Mouse (Mus musculus) olfactory bulb, adult 2 months (tissue): Measurements from ENCODE around the gene Ccr7. TPM values are rescaled to one million over a fixed set of nuclear protein-coding genes. Genes with fewer than 3 reads are reported as not detected.

Experiments used
- H3K27ac ChIP-seq: fragments of 200-500 bp; 2 replicates; pipeline ENCODE4 v1.5.1; 2012; ENCODE audit warnings: low read depth, low read length; ENCODE audit not compliant: insufficient read depth
- H3K4me1 ChIP-seq: fragments of 200-500 bp; 2 replicates; pipeline ENCODE4 v1.6.1; 2012; ENCODE audit warnings: low read length; ENCODE audit not compliant: control insufficient read depth, insufficient read depth
- H3K4me3 ChIP-seq: fragments of 200-500 bp; 2 replicates; pipeline ENCODE4 v1.5.1; 2012; ENCODE audit warnings: mild to moderate bottlenecking, low read depth, low read length, moderate library complexity; ENCODE audit not compliant: insufficient read depth
- CTCF ChIP-seq: fragments of 200-500 bp; IDR thresholded peaks from 2 replicates; pipeline ENCODE4 v1.5.1; 2012; ENCODE audit warnings: low read depth, mild to moderate bottlenecking, low read length, moderate library complexity; ENCODE audit not compliant: insufficient read depth
- POLR2A ChIP-seq: fragments of 200-500 bp; IDR thresholded peaks from 2 replicates; pipeline ENCODE4 v1.6.1; 2012; ENCODE audit warnings: mild to moderate bottlenecking, low read depth, low read length, moderate library complexity; ENCODE audit not compliant: insufficient read depth
- WGBS: fragments of 180-500 bp; shearing (Covaris S2); methylation state at CpG from one replicate; pipeline ENCODE4 v1.1.7; 2018; 5-methylcytosine and 5-hydroxymethylcytosine counted together
- polyA plus RNA-seq: library from polyadenylated mRNA; stranded (reverse); fragments of >200 nt; gene quantifications from 2 replicates; pipeline ENCODE4 v1.2.4, GENCODE M21; 2012; ENCODE audit warnings: low replicate concordance; ENCODE audit not compliant: missing spikeins, insufficient read depth, insufficient read length

Ccr7 gene
- polyA plus RNA-seq, 1 experiment, result not detected

GRCm38 (mm10) chr11:99144456-99144855 is 10.4 kb downstream of the Ccr7 start:
- no peak for TF ChIP-seq CTCF
- TF ChIP-seq POLR2A, result no peak
- 92% methylated on average over 5 of the region's 5 CpGs for WGBS
- Histone ChIP-seq H3K27ac (no peak overlapping the region), H3K4me1 (peaks cover 31% of the 10 kb centered on the region), H3K4me3 (no peak overlapping the region)

GRCm38 (mm10) chr11:99143123-99144082 is 11.5 kb downstream of the Ccr7 start:
- H3K4me1 ChIP-seq, result peaks cover 24% of the 10 kb centered on the region
- TF ChIP-seq POLR2A, result no peak
- TF ChIP-seq CTCF, result no peak
- WGBS, result 85% methylated on average over 16 of the region's 16 CpGs

GRCm38 (mm10) chr11:99142493-99143095 is 12.3 kb downstream of the Ccr7 start:
- Histone ChIP-seq H3K27ac (no peak overlapping the region), H3K4me1 (peaks cover 16% of the 10 kb centered on the region), H3K4me3 (no peak overlapping the region)
- 40% methylated on average over 18 of the region's 18 CpGs for WGBS
- TF ChIP-seq CTCF, result no peak
- no peak for TF ChIP-seq POLR2A

More at GRCm38 (mm10) chr11:99143123-99144082, 11.5 kb downstream of the Ccr7 start:
- Histone ChIP-seq H3K27ac (no peak overlapping the region), H3K4me3 (no peak overlapping the region)

GRCm38 (mm10) chr11:99142046-99142445 is 12.8 kb downstream of the Ccr7 start:
- TF ChIP-seq POLR2A, result no peak
- H3K27ac ChIP-seq, result no peak overlapping the region
- H3K4me3 ChIP-seq, result no peak overlapping the region
- WGBS, result 88% methylated on average over 6 of the region's 6 CpGs
- peaks cover 11% of the 10 kb centered on the region for H3K4me1 ChIP-seq

- peaks cover 7% of the 10 kb centered on the region for H3K4me1 ChIP-seq
- WGBS, result 71% methylated on average over 7 of the region's 7 CpGs
- no peak overlapping the region for H3K27ac ChIP-seq
- TF ChIP-seq POLR2A (no peak), CTCF (no peak)
- H3K4me3 ChIP-seq, result no peak overlapping the region
These were observed 13.3 kb downstream of the Ccr7 start for GRCm38 (mm10) chr11:99141600-99141999.

- H3K4me3 ChIP-seq, result no peak overlapping the region
- no peak overlapping the region for H3K27ac ChIP-seq
- peaks cover 7% of the 10 kb centered on the region for H3K4me1 ChIP-seq
- TF ChIP-seq CTCF (no peak), POLR2A (no peak)
- 73% methylated on average over 9 of the region's 9 CpGs for WGBS
These were observed 15.9 kb downstream of the Ccr7 start for GRCm38 (mm10) chr11:99138976-99139375.

- no peak overlapping the region for H3K4me3 ChIP-seq
- peaks cover 6% of the 10 kb centered on the region for H3K4me1 ChIP-seq
- WGBS, result 75% methylated on average over 4 of the region's 4 CpGs
- H3K27ac ChIP-seq, result no peak overlapping the region
- TF ChIP-seq POLR2A, result no peak
These were observed 17.5 kb downstream of the Ccr7 start for GRCm38 (mm10) chr11:99137385-99137784.

- WGBS, result 76% methylated on average over 4 of the region's 4 CpGs
These were observed 17.9 kb downstream of the Ccr7 start for GRCm38 (mm10) chr11:99136961-99137360.

GRCm38 (mm10) chr11:99136361-99136760 is 18.5 kb downstream of the Ccr7 start:
- H3K27ac ChIP-seq, result no peak overlapping the region
- no peak overlapping the region for H3K4me3 ChIP-seq
- TF ChIP-seq POLR2A (no peak), CTCF (no peak)
- 82% methylated on average over 3 of the region's 3 CpGs for WGBS
- peaks cover 10% of the 10 kb centered on the region for H3K4me1 ChIP-seq

More at GRCm38 (mm10) chr11:99136961-99137360, 17.9 kb downstream of the Ccr7 start:
- peaks cover 10% of the 10 kb centered on the region for H3K4me1 ChIP-seq
- no peak overlapping the region for H3K4me3 ChIP-seq
- TF ChIP-seq CTCF (no peak), POLR2A (no peak)
- H3K27ac ChIP-seq, result no peak overlapping the region
